Mouse (Mus musculus): Measurements from ENCODE around the gene Raly. TPM values are rescaled to one million over a fixed set of nuclear protein-coding genes. Genes with fewer than 3 reads are reported as not detected.

The Raly gene
- total and polyA plus RNA-seq, 2 experiments from 2014 or later: 22.2 to 174 TPM

GRCm38 (mm10) chr2:154767051-154767450 lies 23.8 kb upstream of the Raly start:
- H3K9ac ChIP-seq: no peak overlapping the region
- no peak overlapping the region for H3K4me3 ChIP-seq (ENCODE audit: low read depth, low read length)
- no peak overlapping the region for H3K4me2 ChIP-seq (ENCODE audit: low read depth)
- no peaks in the 10 kb centered on the region for H3K4me1 ChIP-seq (ENCODE audit: insufficient read depth)
- no peaks in the 10 kb centered on the region for H3K36me3 ChIP-seq (ENCODE audit: insufficient read depth)
- no peak for TF ChIP-seq CTCF (IDR thresholded peaks at IDR 0.05; ENCODE audit: low read depth)
- no peak for DNase-seq
- 90% methylated on average over 6 of the region's 6 CpGs for whole genome bisulfite sequencing
- no peaks in the 10 kb centered on the region for H3K9me3 ChIP-seq (ENCODE audit: low read length)
- H3K27ac ChIP-seq (ENCODE audit: low read depth, low read length): no peak overlapping the region
- no peaks in the 10 kb centered on the region for H3K27me3 ChIP-seq (ENCODE audit: insufficient read depth, low read length)
- no peak for ATAC-seq

- DNase-seq: no peak
- Histone ChIP-seq H3K27me3 (ENCODE audit: insufficient read depth, low read length) (no peaks in the 10 kb centered on the region), H3K27ac (ENCODE audit: low read depth, low read length) (no peak within 1 kb of the TSS), H3K9ac (no peak within 1 kb of the TSS), H3K36me3 (ENCODE audit: insufficient read depth) (no peaks in the 10 kb centered on the region), H3K4me3 (ENCODE audit: low read depth, low read length) (no peak within 1 kb of the TSS), H3K4me1 (ENCODE audit: insufficient read depth) (no peaks in the 10 kb centered on the region), H3K4me2 (ENCODE audit: low read depth) (no peak within 1 kb of the TSS), H3K9me3 (ENCODE audit: low read length) (no peaks in the 10 kb centered on the region)
- no peak for ATAC-seq
- no peak for TF ChIP-seq CTCF (IDR thresholded peaks at IDR 0.05; ENCODE audit: low read depth)
These were observed 21.0 kb upstream of the Raly start, which contains the start of gene Gm14214 for GRCm38 (mm10) chr2:154769930-154770329. TSS of gene Gm14214 (minus strand) at chr2:154770030.

DNA sequence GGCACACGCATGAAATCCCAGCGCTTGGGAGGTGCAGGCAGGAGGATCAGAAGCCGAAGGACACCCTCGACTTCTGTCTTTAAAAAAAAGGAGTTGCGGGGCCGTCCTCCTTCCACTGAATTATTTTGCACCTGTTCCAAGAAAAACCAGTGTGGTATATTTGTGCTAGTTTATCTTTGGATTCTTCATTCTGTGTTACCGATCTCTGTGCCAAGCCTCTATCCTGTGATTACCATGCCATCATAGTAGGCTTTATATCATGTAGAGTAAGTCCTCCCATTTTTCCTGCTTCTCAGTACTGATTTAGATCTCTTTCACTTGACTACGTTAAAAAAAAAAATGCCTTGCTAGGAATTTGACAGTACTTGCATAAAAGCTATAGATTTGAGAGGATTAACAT lies 19.3 kb upstream of the Raly start:
- no peak overlapping the region for H3K27ac ChIP-seq (ENCODE audit: low read depth, low read length)
- no peaks in the 10 kb centered on the region for H3K9me3 ChIP-seq (ENCODE audit: low read length)
- no peak overlapping the region for H3K4me2 ChIP-seq (ENCODE audit: low read depth)
- DNase-seq (no peak), ATAC-seq (no peak)
- no peak for TF ChIP-seq CTCF (IDR thresholded peaks at IDR 0.05; ENCODE audit: low read depth)
- WGBS: 59% methylated on average over 8 of the region's 8 CpGs
- H3K27me3 ChIP-seq (ENCODE audit: insufficient read depth, low read length): no peaks in the 10 kb centered on the region
- H3K4me1 ChIP-seq (ENCODE audit: insufficient read depth): no peaks in the 10 kb centered on the region
- no peak overlapping the region for H3K4me3 ChIP-seq (ENCODE audit: low read depth, low read length)
- H3K36me3 ChIP-seq (ENCODE audit: insufficient read depth): no peaks in the 10 kb centered on the region
- no peak overlapping the region for H3K9ac ChIP-seq

DNA sequence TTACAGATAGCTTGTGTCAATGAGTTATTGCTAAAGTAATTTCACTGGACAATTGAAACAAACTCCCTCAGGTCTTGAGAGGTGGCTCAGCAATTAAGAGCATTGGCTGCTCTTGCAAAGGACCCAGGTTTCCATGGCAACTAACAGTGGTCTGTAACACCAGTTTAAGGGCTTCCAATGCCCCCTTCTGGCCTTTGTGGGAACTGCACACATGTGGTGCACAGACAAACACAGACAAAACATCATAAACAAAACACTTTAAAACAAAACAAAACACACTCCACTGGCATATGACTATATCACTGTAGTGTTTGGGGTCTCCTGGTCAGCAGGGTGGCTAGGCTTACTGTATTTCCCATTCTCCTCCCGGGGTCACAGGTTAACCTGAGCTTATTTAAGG lies 16.9 kb upstream of the Raly start:
- no peak overlapping the region for H3K4me2 ChIP-seq (ENCODE audit: low read depth)
- H3K9me3 ChIP-seq (ENCODE audit: low read length): no peaks in the 10 kb centered on the region
- WGBS: 84% methylated on average over 1 of the region's 1 CpGs
- no peaks in the 10 kb centered on the region for H3K4me1 ChIP-seq (ENCODE audit: insufficient read depth)
- no peak overlapping the region for H3K9ac ChIP-seq
- peak; percentile 64 for TF ChIP-seq CTCF (IDR thresholded peaks at IDR 0.05; ENCODE audit: low read depth)
- H3K4me3 ChIP-seq (ENCODE audit: low read depth, low read length): no peak overlapping the region
- H3K27me3 ChIP-seq (ENCODE audit: insufficient read depth, low read length): no peaks in the 10 kb centered on the region
- no peak overlapping the region for H3K27ac ChIP-seq (ENCODE audit: low read depth, low read length)
- ATAC-seq: no peak
- no peaks in the 10 kb centered on the region for H3K36me3 ChIP-seq (ENCODE audit: insufficient read depth)
- peak; percentile 41 for DNase-seq

- DNase-seq (no peak), ATAC-seq (no peak)
- TF ChIP-seq CTCF (IDR thresholded peaks at IDR 0.05; ENCODE audit: low read depth): no peak
- H3K27me3 ChIP-seq (ENCODE audit: insufficient read depth, low read length): no peaks in the 10 kb centered on the region
- no peak overlapping the region for H3K9ac ChIP-seq
- H3K36me3 ChIP-seq (ENCODE audit: insufficient read depth): no peaks in the 10 kb centered on the region
- H3K27ac ChIP-seq (ENCODE audit: low read depth, low read length): no peak overlapping the region
- H3K4me3 ChIP-seq (ENCODE audit: low read depth, low read length): no peak overlapping the region
- no peaks in the 10 kb centered on the region for H3K9me3 ChIP-seq (ENCODE audit: low read length)
- H3K4me2 ChIP-seq (ENCODE audit: low read depth): no peak overlapping the region
- H3K4me1 ChIP-seq (ENCODE audit: insufficient read depth): no peaks in the 10 kb centered on the region
- WGBS: 61% methylated on average over 7 of the region's 7 CpGs
These were observed 14.4 kb upstream of the Raly start for GRCm38 (mm10) chr2:154776496-154776895.

- H3K27me3 ChIP-seq (ENCODE audit: insufficient read depth, low read length): no peaks in the 10 kb centered on the region
- no peak overlapping the region for H3K9ac ChIP-seq
- no peak overlapping the region for H3K4me2 ChIP-seq (ENCODE audit: low read depth)
- no peak for TF ChIP-seq CTCF (IDR thresholded peaks at IDR 0.05; ENCODE audit: low read depth)
- no peak for ATAC-seq
- H3K4me3 ChIP-seq (ENCODE audit: low read depth, low read length): no peak overlapping the region
- 42% methylated on average over 3 of the region's 3 CpGs for WGBS
- H3K9me3 ChIP-seq (ENCODE audit: low read length): no peaks in the 10 kb centered on the region
- DNase-seq: no peak
- H3K36me3 ChIP-seq (ENCODE audit: insufficient read depth): no peaks in the 10 kb centered on the region
- no peaks in the 10 kb centered on the region for H3K4me1 ChIP-seq (ENCODE audit: insufficient read depth)
- H3K27ac ChIP-seq (ENCODE audit: low read depth, low read length): no peak overlapping the region
These were observed 11.2 kb upstream of the Raly start for GRCm38 (mm10) chr2:154779648-154780047.

DNA sequence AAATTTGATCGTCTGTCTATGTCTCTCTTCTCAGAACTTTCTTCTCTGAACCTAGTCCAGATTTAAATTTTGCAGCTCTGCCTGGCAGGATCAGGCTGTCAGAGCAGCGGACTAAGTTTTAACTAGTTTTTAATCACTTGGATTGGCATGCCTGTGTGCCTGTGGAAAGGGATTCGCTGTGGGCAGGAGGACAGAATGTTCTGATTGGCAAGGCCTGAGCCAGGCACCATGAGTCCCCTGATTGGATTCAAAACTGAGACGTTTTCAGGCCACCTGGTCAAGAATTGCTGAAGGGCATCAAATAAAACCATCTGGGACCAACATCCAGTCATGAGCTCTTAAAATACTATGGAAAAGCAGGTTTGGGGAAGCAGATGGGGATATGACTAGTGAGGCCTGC lies 8.5 kb upstream of the Raly start:
- no peak overlapping the region for H3K27ac ChIP-seq (ENCODE audit: low read depth, low read length)
- H3K9me3 ChIP-seq (ENCODE audit: low read length): no peaks in the 10 kb centered on the region
- no peak overlapping the region for H3K4me3 ChIP-seq (ENCODE audit: low read depth, low read length)
- TF ChIP-seq CTCF (IDR thresholded peaks at IDR 0.05; ENCODE audit: low read depth): no peak
- no peaks in the 10 kb centered on the region for H3K27me3 ChIP-seq (ENCODE audit: insufficient read depth, low read length)
- no peaks in the 10 kb centered on the region for H3K36me3 ChIP-seq (ENCODE audit: insufficient read depth)
- no peaks in the 10 kb centered on the region for H3K4me1 ChIP-seq (ENCODE audit: insufficient read depth)
- DNase-seq (no peak), ATAC-seq (no peak)
- H3K9ac ChIP-seq: no peak overlapping the region
- WGBS: 53% methylated on average over 4 of the region's 4 CpGs
- no peak overlapping the region for H3K4me2 ChIP-seq (ENCODE audit: low read depth)
